Mouse (Mus musculus) forebrain, embryonic 14.5 days (tissue): ENCODE results near the gene Cbfa2t2. TPM values are rescaled to one million over a fixed set of nuclear protein-coding genes. Genes with fewer than 3 reads are reported as not detected.
A peak's percentile ranks its signal among the peaks of the same experiment; 100 is the strongest.

Experiments
- ATAC-seq: fragments of 200-750 bp; cut with Nextera tagmentation; 2 replicates; pipeline ENCODE4 v1.8.0; 2017; ENCODE audit warnings: mild to moderate bottlenecking, moderate library complexity
- DNase-seq: peaks from one replicate; pipeline ENCODE4 v3.0.0-alpha.2; 2015; ENCODE audit warnings: low spot score
- H3K27ac ChIP-seq: fragments of 300-500 bp; sonication (generic); 2 replicates; pipeline ENCODE4 v1.5.1; 2014; ENCODE audit warnings: low read depth, mild to moderate bottlenecking, control low read depth, low read length, moderate library complexity
- H3K27me3 ChIP-seq: fragments of 300-500 bp; sonication (generic); replicated peaks from 2 replicates; pipeline ENCODE4 v1.6.1; 2014; ENCODE audit warnings: low read length, control low read depth, mixed read lengths; ENCODE audit not compliant: control insufficient read depth, insufficient read depth
- H3K36me3 ChIP-seq: fragments of 300-500 bp; sonication (generic); 2 replicates; pipeline ENCODE4 v1.6.1; 2014; ENCODE audit warnings: low read length, control low read depth; ENCODE audit not compliant: control insufficient read depth, insufficient read depth
- H3K4me1 ChIP-seq: fragments of 300-500 bp; sonication (generic); 2 replicates; pipeline ENCODE4 v1.6.1; 2014; ENCODE audit warnings: antibody characterized with exemption, low read length, control low read depth; ENCODE audit not compliant: control insufficient read depth, insufficient read depth
- H3K4me2 ChIP-seq: fragments of 300-500 bp; sonication (generic); 2 replicates; pipeline ENCODE4 v1.6.1; 2014; ENCODE audit warnings: mild to moderate bottlenecking, control low read depth, low read length
- H3K4me3 ChIP-seq: fragments of 300-500 bp; sonication (generic); 2 replicates; pipeline ENCODE4 v1.5.1; 2014; ENCODE audit warnings: low read depth, low read length, control low read depth
- H3K9ac ChIP-seq: fragments of 300-500 bp; sonication (generic); 2 replicates; pipeline ENCODE4 v1.6.1; 2014; ENCODE audit warnings: mild to moderate bottlenecking, low read length, control low read depth, moderate library complexity
- H3K9me3 ChIP-seq: fragments of 300-500 bp; sonication (generic); replicated peaks from 2 replicates; pipeline ENCODE4 v1.6.1; 2016; ENCODE audit warnings: low read length, control low read depth, mixed read lengths; ENCODE audit not compliant: control insufficient read depth
- WGBS: fragments of 180-500 bp; shearing (Covaris S2); extraction: QIAGEN DNeasy Blood & Tissue Kit; methylation state at CpG from one replicate; pipeline ENCODE4 v1.1.7; 2014; 5-methylcytosine and 5-hydroxymethylcytosine counted together
- polyA plus RNA-seq: library from polyadenylated mRNA; unstranded; fragments of >200 nt; fragmentation: Nextera tagmentation; extraction: Ambion mirVana; gene quantifications from 2 replicates; pipeline ENCODE4 v1.2.1, GENCODE M21; 2014

The Cbfa2t2 gene
- polyA plus RNA-seq, 1 experiment from 2014 or later, result 51.9 TPM

DNA sequence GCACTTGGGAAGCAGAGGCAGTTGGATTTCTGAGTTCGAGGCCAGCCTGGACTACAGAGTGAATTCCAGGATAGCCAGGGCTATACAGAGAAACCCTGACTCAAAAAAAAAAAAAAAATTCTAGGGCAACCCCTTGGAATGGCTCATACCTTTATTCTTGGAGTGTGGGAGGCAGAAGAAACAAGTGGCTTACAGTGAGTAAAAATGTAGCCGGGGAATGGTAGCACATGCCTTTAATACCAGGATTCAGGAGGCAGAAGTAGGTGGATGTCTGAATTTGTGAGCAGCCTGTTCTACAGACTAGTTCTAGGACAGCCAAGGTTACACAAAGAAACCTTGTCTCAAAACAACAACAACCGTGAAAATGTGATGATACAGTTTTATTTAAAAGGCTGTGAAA, 64.5 kb downstream of the Cbfa2t2 start:
- no peaks in the 10 kb centered on the region for H3K27me3 ChIP-seq
- no peak overlapping the region for H3K9ac ChIP-seq
- no peak overlapping the region for H3K4me3 ChIP-seq
- no peak overlapping the region for H3K27ac ChIP-seq
- 95% methylated on average over 3 of the region's 3 CpGs for WGBS
- DNase-seq (no peak), ATAC-seq (no peak)
- H3K36me3 ChIP-seq, result peaks cover 38% of the 10 kb centered on the region
- H3K4me1 ChIP-seq, result peaks cover 4% of the 10 kb centered on the region; the same call in 1 of the 2 replicates
- no peak overlapping the region for H3K4me2 ChIP-seq
- H3K9me3 ChIP-seq, result no peaks in the 10 kb centered on the region

DNA sequence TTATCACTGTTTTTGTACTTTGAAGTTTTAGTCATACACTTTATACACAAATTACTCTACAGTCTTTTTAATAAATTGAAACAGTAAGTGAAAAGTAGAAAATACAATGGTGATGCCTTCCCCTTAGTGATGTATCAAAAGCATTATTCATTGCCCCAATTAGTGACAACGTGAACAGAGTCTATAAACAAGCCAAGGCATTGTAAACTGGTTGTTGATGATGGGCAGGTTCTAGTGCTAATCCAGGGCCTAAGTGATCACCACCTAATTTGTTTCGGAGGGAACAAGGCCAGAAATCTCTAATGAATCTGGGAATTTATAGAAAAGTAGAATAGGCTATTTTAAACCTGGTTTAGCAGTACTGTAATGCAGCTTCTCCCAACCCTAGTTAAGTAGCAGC, 70.8 kb downstream of the Cbfa2t2 start:
- ATAC-seq, result peak; percentile 67; the same call in 1 of the 2 replicates
- Histone ChIP-seq H3K9me3 (no peaks in the 10 kb centered on the region), H3K27ac (peak overlapping the region; percentile 58; the same call in 1 of the 2 replicates), H3K36me3 (peaks cover 65% of the 10 kb centered on the region), H3K27me3 (no peaks in the 10 kb centered on the region), H3K9ac (no peak overlapping the region), H3K4me2 (no peak overlapping the region), H3K4me1 (peaks cover 14% of the 10 kb centered on the region), H3K4me3 (no peak overlapping the region)
- 13% methylated on average over 2 of the region's 2 CpGs for WGBS
- DNase-seq, result peak; percentile 66

DNA sequence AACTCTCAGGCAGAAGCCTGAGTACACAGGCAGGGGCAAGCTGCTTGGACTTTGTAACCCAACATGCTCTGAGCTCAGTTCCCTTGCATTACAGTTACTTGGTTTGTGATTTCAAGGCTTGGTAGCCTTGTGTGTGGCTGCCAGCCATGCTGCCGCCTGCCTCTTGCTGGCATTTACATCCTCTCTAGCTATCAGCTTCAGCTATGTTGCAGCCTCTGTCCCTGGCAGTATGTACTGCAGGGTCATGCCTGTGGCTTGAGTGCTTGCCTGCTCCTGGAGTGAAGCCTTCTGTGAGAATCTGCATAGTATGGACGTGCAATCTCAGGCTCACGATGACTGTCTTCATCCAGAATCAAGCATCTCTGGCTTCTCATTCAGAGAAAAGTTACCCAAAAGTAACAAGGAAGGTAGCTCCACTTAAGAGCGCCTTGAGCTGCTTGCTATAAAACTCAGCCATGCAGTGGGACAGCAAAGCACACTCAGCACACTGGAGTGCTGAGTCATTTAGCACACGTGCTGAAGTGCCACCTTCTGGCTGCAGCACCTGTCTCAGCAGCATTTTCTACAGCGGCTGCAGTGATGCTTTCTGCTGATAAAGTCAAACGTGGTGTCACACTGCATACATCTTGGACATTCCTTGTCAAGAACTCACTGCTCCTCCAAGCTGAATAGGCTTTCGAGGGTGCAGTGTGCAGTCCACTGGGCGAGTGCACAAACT, 71.4 kb downstream of the Cbfa2t2 start:
- peaks cover 14% of the 10 kb centered on the region for H3K4me1 ChIP-seq
- DNase-seq (peak; percentile 42), ATAC-seq (peak; percentile 40; the same call in 1 of the 2 replicates)
- WGBS, result 69% methylated on average over 9 of the region's 9 CpGs
- H3K27me3 ChIP-seq, result no peaks in the 10 kb centered on the region
- H3K4me2 ChIP-seq, result no peak overlapping the region
- peak overlapping the region; percentile 58; the same call in 1 of the 2 replicates for H3K27ac ChIP-seq
- peaks cover 64% of the 10 kb centered on the region for H3K36me3 ChIP-seq
- no peaks in the 10 kb centered on the region for H3K9me3 ChIP-seq
- no peak overlapping the region for H3K9ac ChIP-seq
- no peak overlapping the region for H3K4me3 ChIP-seq

DNA sequence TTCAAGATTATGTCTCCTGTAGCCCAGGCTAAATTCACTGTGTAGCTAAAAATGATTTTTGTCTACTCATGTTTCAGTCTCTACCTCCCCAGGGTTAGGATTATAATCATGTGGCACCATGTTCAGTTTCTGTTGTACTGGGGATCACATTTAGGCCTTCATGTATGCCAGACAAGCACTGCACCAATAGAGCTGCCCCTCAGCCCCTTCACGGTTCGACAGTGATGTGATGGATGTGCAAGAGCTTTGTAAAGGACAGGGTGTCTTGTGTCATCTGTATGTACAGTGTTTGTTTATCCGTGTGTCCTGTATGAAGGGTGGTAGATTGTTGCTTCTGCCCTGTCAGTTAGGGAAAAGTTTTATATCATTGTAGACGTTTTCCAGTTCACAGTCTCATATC, 72.2 kb downstream of the Cbfa2t2 start:
- WGBS, result 92% methylated on average over 4 of the region's 4 CpGs
- Histone ChIP-seq H3K9ac (no peak overlapping the region), H3K36me3 (peaks cover 67% of the 10 kb centered on the region), H3K4me3 (no peak overlapping the region), H3K27ac (no peak overlapping the region), H3K4me1 (peaks cover 14% of the 10 kb centered on the region), H3K9me3 (no peaks in the 10 kb centered on the region), H3K27me3 (no peaks in the 10 kb centered on the region), H3K4me2 (no peak overlapping the region)
- DNase-seq (no peak), ATAC-seq (no peak)

DNA sequence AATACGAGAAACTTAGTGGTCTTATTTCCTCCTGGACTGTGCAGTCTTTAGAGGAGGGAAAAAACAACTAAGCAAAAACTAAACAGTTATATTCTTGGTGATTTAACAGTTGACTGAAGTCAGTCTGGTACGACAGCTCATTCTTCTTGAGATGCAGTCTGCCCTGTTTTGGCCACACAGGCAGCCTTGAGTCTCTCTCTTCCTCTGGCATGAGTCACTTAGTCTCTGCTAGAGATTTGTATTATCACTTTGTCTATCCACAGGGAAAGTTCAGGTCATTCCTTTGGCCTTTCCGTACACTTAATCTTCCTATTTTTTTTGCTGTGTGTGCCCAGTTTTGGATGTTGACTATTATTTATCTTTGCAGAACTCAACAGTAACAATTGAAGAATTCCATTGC, 73.9 kb downstream of the Cbfa2t2 start:
- ATAC-seq (no peak), DNase-seq (no peak)
- Histone ChIP-seq H3K27me3 (no peaks in the 10 kb centered on the region), H3K4me3 (no peak overlapping the region), H3K4me2 (no peak overlapping the region), H3K36me3 (peaks cover 53% of the 10 kb centered on the region), H3K9ac (no peak overlapping the region), H3K9me3 (no peaks in the 10 kb centered on the region), H3K4me1 (peaks cover 14% of the 10 kb centered on the region), H3K27ac (no peak overlapping the region)
- WGBS, result 96% methylated on average over 3 of the region's 3 CpGs

DNA sequence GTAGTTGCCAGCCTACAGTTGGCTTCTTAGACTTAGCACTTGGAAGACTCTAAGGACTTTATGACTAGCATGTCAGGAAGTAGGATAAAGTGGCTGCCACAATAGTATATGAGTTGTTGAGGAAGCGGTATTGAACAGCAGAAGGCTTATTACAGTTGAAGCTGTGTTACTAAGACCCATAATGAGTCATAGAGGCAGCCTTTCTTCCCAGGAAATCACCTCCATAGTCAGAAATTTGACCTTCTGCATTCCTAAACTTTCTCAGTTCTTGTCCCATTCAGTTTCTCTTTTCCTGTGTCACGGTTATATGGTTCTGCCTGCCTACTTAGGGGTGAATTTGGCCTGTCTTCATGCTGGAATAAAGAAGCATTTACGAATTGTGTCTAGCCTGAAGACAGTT, 80.7 kb downstream of the Cbfa2t2 start:
- H3K36me3 ChIP-seq, result peaks cover 52% of the 10 kb centered on the region
- ATAC-seq, result no peak
- H3K4me2 ChIP-seq, result no peak overlapping the region
- H3K27me3 ChIP-seq, result no peaks in the 10 kb centered on the region
- H3K4me1 ChIP-seq, result no peaks in the 10 kb centered on the region
- DNase-seq, result no peak
- 93% methylated on average over 3 of the region's 3 CpGs for WGBS
- no peak overlapping the region for H3K4me3 ChIP-seq
- H3K9me3 ChIP-seq, result no peaks in the 10 kb centered on the region
- H3K27ac ChIP-seq, result no peak overlapping the region
- H3K9ac ChIP-seq, result no peak overlapping the region

DNA sequence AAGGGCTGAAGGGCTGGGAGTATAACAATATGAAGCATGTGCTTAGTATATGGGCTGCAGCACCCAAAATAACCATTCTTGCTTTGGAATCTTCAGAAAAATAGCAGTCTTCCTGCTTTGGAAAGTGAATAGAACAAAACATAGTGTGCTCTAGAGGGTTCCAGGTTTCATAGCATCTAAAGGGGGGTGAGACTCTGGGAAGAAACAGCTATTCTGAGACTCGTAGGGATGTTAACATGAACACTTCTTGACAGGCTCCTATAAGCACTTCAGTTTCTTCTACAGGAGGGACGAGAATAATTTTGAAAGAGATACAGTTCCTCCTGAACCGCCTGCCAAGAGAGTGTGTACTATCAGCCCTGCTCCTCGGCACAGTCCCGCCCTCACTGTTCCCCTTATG, 81.1 kb downstream of the Cbfa2t2 start:
- no peak overlapping the region for H3K27ac ChIP-seq
- no peak overlapping the region for H3K4me3 ChIP-seq
- H3K27me3 ChIP-seq, result no peaks in the 10 kb centered on the region
- peaks cover 50% of the 10 kb centered on the region for H3K36me3 ChIP-seq
- no peaks in the 10 kb centered on the region for H3K4me1 ChIP-seq
- ATAC-seq (no peak), DNase-seq (no peak)
- H3K4me2 ChIP-seq, result no peak overlapping the region
- 94% methylated on average over 5 of the region's 5 CpGs for WGBS
- H3K9me3 ChIP-seq, result no peaks in the 10 kb centered on the region
- no peak overlapping the region for H3K9ac ChIP-seq

DNA sequence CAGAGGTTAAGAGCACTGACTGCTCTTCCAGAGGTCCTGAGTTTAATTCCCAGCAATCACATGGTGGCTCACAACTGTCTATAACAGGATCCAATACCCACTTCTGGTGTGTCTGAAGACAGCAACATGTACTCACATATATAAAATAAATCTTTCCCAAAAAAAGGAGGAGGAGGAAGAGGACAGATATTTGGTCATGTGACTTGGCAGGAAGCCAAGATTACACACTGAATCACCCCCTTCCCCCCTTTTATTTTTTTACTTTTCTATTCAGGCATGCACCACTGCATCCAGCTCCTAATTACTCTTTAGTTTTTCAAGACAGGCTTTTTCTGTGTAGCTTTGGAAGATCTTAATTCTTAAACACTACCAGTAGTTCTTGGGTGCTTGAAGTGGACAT, 85.2 kb downstream of the Cbfa2t2 start:
- no peaks in the 10 kb centered on the region for H3K9me3 ChIP-seq
- no peaks in the 10 kb centered on the region for H3K4me1 ChIP-seq
- no peaks in the 10 kb centered on the region for H3K27me3 ChIP-seq
- H3K27ac ChIP-seq, result no peak overlapping the region
- DNase-seq, result no peak
- no peak overlapping the region for H3K4me2 ChIP-seq
- no peak overlapping the region for H3K4me3 ChIP-seq
- H3K36me3 ChIP-seq, result peaks cover 73% of the 10 kb centered on the region
- ATAC-seq, result no peak
- no peak overlapping the region for H3K9ac ChIP-seq

DNA sequence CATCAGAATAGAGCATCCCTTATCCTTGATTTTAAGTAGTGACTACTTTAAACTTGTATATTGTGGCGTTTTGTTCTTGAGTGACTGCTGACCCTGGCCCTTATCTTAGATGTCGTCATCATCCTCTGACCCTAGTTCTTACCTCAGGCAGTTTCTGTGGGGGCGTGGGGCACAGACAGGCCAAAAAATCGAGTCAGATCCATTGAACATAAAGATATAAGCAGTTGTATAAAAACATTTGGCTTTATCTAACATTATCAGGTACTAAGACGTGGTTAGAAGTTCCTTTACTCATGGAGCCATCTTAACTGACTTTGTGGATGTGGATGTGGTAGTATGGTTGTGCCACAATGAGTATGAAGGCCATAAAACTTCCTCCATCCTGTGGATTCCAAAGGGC, 86.1 kb downstream of the Cbfa2t2 start:
- 95% methylated on average over 5 of the region's 5 CpGs for WGBS
- Histone ChIP-seq H3K9me3 (no peaks in the 10 kb centered on the region), H3K27ac (no peak overlapping the region), H3K9ac (no peak overlapping the region), H3K4me2 (no peak overlapping the region), H3K4me1 (0 out of 2 replicates have a peak, but pooled peaks cover 4% of the 10 kb centered on the region), H3K4me3 (no peak overlapping the region), H3K27me3 (no peaks in the 10 kb centered on the region), H3K36me3 (peaks cover 68% of the 10 kb centered on the region)
- ATAC-seq, result no peak
- no peak for DNase-seq
